Mouse (Mus musculus): ENCODE results near the gene Auts2.

GRCm38 (mm10) chr5:131803609-131804008 lies 739.5 kb downstream of the Auts2 start:
- TF ChIP-seq USF1 (IDR thresholded peaks at IDR 0.05; ENCODE audit: low read depth, low read length) (no peak), KAT2A (IDR thresholded peaks at IDR 0.05; ENCODE audit: insufficient replicate concordance, low read length) (no peak), TBP (conservative IDR thresholded peaks at IDR 0.05; ENCODE audit: low read depth, low read length) (no peak), MAX (IDR thresholded peaks at IDR 0.05; ENCODE audit: low read length) (no peak), CTCF (conservative IDR thresholded peaks at IDR 0.05 in 1 of 2, IDR thresholded peaks at IDR 0.05 in 1 of 2; ENCODE audit: low read depth in 2 of 2, low read length in 2 of 2) (no peak), E2F4 (IDR thresholded peaks at IDR 0.05; ENCODE audit: insufficient replicate concordance, low read depth, low read length) (no peak)

All from CH12.LX (cell line).